Mouse (Mus musculus) urinary bladder, postnatal 10 days (tissue): ENCODE measurements around the gene Ppp4r3a.

Experiments used
- DNase-seq: peaks from one replicate; pipeline ENCODE4 v3.0.0; 2022; ENCODE audit warnings: low spot score

Ppp4r3a gene

DNA sequence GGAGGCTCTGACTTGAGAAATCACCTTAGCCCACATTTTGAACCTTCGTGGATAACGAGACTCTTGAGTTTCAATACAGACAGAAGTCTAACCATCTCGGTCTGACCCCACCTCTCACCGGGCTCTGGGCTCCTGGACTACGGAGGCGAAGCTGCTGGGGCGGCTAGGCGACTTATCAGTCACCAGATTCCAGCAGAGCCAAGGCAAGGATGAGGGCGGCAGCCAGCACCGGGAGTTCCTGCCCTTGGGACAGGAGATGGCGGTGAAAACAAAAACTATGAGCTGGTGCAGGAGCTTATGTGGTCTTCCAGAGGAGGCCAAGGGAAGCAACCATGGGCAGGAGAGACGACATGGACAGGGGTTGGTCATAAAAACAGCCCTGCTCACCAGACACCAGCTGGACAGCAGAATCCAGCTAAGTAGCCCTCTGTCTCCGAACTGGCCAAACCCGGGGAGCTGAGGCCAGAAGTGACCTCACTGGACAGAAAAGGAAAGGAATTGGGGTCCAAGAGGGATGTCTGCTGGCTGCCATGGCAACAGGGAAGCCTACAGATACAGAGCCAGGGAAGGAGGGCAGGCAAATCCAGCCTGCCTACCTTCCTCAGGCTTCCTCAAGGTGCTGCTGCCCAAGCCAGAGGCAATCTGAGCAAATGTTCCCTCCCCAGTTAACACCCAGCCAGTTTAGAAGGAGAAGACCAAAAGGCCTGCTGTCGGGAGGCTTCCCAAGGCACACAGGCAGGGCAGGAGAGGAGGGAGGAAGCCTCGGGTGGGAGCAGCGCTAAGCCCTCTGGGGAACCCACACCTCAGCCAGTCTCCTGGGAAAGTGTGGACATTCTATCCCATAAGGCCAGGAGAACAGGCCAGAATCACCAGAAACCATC, 71.1 kb downstream of the Ppp4r3a start:
- no peak for DNase-seq

DNA sequence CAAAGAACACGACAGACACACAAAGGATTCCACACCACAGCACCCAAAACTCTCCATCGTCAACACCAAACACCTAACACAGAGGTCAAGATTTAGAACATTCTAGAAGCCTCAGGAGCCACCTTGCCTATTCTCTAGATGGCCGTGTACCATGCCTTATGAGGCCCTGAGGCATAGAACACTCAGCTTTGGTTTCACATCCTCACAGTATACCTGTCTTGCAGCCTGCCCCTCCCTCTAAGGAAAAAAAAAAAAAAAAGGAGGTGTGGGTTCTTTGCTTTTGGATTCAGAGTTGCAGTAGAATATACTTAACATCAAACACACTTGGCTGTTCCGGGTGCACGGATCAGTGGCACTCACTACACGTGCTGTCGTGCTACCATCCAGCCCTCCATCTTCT, 72.5 kb downstream of the Ppp4r3a start:
- DNase-seq = no peak

DNA sequence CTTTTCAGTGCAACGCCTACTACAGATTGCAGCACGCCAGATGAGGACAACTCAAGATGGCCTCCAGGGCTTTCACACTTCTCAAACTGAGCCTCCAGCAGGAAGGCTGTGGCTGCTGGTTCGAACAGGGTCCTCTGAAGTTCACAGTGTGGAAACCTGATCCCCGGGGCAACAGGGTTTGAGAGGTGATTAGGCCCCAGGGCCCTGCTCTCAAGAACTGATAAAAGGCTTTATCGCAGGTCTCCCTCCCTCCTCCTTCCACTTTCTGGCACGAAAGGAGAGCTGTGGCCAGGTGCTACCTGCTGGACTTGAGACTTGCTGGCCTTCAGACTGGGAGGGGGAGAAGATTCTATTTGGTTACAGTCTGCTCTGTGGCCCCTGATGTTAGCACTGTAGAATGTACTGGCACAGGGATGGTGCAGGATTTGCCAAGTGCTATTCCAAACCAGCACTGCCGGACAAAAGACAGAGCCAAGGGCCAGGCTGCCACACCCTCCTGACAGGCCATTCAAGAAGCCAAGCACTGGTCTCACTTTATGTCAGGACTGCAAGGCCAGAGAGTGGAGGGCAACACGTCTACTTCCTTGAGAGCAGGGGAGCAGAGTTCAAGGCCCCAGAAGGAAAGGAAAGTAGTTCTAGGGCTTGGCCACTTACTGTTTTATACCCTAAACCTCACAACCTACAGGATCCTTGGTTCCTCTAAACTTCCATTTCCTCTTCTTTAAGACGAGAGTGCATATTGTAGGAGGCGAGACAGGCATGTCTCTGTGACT, 73.2 kb downstream of the Ppp4r3a start:
- DNase-seq = no peak

DNA sequence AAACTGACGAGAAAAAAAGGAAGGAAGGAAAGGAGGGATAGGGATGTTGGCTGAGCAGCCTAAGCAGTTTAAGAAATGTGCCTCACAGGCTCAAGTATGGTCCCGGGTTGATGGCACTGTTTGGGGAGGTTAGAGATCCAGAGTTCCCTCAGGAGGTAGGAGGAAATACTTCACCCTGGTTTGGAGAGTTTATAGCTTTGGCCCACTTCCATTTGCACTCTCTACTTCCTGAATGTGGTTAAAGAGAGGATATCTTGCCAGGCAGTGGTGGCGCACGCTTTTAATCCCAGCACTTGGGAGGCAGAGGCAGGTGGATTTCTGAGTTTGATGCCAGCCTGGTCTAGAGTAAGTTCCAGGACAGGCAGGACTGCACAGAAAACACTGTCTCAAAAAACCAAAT, 74.3 kb downstream of the Ppp4r3a start:
- no peak for DNase-seq

DNA sequence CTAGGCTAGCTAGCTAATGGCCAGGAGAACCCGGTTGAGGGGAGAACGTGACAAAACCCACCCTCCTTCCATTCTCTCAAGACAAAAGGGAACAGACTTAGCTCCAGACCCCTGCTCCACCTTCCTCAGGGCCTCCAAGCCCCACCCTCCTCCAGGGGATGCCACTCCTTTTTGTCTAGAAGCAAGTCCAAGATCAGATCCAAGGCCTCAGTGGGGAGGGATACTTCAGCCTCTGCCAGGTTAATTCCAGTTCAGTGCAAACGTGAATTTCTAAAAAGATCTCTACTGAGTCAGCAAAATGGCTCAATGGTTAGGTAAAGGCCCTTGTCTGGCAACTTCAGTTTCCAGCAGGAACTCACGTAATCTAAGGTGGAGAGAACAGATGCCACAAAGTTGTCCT, 74.9 kb downstream of the Ppp4r3a start:
- DNase-seq = no peak

DNA sequence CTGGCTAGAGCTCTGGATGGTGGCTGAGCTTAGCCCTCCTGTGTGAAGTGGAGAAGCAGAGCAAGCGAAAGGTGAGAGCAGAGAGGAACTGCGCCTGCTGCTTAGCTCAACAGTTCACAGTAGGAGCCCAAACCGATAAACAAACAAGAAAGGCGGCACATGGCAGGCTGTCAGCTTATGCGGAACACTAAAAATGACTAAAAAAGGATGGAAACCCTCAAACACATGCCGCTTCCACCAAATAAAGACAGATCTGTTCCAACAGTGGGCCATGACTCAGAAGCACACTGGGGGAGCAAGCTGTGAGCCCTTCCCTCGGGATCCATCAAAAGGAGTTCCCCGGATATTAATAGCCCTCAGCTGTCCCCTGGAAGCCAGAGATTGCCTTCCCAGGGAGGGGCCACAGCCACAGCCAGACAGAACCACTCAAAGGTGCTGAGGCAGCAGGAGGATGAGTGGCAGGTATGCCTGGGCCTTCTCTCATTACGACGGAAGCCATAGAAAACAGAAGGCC, 75.5 kb downstream of the Ppp4r3a start:
- no peak for DNase-seq

DNA sequence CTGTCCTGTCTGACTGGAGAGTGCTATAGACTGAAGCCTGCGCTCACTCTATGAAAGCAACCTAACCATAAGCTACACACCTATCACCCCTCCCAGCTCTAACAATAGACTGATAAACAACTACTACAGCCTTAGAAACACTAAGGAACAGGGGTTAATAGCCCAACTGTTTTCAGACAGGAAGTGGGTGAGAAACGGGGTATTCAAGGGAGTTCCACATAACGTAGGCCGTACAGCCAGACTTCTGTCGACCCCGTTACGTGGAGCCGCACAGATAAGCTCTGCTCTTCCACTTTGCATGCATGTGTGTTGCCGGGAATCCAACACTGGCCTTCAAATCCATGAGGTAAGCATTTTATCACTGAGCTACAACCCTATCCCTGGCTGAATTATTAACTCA, 76.1 kb downstream of the Ppp4r3a start:
- DNase-seq = no peak

DNA sequence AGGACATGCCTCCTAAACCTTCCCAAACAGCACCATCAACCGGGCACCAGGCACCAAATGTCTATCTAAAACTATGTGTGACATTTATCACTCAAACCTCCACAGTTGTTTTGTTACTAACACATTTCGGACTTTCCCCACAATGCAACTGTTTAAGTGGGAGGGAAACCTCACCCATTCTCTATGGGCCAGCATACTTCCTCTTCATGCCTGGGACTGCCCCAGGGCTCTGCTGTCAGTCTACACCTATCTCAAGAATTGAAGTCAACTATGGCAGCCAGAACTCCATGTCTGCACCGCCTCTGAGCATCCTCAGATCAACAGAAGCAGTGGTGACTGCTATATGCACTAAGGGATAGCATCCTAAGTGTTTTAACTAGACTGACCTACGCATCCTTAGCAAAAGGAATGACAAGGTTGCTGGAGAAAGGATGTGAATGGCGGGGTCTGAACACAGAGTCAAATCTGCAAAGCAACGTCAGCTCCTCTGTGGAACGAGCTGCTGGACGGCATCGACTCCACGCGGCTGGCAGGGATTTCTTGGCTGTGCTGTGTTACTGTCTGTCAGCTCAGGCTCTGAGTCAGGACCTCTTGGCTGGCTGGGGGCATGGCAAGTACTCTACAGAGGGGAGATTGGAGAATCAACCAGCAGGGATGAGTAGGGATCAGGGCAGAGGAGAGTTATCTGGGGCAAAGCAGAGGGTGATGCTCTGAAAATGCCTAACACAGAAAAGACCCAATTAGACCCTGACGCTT, 77.7 kb downstream of the Ppp4r3a start:
- no peak for DNase-seq

DNA sequence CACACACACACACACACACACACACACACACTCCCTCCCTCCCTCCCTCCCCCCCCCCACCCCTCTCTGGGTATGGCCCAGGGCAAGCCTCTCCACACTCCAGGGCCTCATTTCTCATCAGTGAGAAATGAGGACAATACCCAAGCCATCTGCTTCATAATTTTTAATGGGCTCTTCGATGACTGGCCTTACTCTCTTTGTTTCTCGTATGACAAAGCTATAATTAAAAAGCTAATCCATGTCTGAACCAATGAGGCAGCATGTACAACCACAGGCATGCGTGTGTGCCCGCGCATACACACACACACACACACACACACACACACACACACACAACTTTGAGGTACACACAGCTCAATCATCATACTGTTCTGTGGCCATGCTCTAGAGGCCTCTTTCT, 78.5 kb downstream of the Ppp4r3a start:
- DNase-seq = no peak

DNA sequence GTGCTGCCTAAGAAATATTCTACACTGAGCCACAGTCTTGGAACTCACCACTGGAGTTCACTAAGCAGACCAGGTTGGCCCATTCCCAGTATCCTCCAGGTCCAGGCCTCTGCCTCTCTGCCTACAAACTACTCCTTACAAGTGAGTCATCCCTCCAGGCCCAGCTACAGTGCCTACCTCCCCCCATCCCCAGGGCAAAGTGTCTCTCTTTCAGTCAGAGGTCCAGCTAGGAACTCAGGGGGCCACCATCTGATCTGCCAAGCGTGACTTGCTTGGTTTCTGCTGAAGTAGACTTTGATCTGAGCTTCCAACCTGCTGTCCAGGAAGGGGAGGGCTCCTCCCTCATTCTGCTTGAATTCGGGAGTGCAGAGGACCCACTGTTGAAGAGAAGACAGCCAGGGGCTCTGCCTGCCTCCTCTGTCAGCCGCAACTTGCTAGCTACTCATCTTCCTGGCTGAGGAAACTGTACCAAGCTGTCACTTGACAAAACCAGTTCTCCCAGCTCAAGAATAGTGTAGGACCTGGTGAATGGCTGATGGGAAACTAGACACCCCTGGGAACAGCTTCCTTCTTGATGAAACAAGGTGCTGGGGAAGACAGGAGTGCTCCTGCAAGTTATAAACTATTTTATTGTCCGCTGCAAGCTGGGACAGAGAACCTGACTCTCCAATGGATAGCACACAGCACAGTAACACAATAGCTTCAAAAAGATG, 80.5 kb downstream of the Ppp4r3a start:
- DNase-seq = no peak

DNA sequence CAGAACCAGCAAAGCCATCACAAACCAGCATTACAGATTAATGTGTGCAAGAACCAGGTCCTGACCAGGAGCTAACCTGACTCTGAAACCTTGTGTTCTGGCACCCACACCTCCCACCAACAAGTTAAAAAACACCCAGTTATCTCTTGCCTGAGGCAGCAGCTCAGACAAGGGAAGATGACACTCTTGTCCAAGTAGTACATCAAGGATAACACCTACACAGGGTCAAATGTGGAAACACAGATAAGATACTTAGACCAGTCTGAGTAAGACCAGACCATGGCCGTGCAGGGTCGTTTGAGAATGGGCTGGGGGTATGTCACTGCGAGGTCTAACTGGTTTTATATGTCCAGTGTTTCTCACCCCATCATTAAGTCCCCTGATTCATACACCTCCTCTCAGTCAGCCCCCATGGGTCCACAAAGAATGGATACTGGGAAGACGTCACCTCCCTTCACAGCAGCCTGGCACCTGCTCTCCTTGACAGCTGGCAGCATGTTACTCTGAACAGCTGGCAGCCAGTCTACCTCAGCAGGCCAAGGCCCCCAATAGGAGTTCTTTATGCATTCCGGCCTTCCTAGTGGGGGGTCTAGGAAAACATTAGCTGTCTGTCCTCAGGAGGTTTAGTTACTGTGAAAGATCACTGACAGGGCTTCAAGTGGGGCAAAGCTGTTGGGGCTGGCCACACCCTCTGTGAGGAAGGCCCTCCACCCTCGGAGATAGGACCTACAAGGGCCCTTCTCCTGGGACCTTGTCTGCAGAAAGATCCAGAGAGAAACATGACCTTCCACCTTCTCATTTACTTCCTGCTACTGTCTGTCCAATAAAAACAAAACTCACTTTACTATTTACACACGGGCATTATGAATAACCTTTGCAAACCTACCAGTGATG, 84.2 kb downstream of the Ppp4r3a start:
- no peak for DNase-seq

DNA sequence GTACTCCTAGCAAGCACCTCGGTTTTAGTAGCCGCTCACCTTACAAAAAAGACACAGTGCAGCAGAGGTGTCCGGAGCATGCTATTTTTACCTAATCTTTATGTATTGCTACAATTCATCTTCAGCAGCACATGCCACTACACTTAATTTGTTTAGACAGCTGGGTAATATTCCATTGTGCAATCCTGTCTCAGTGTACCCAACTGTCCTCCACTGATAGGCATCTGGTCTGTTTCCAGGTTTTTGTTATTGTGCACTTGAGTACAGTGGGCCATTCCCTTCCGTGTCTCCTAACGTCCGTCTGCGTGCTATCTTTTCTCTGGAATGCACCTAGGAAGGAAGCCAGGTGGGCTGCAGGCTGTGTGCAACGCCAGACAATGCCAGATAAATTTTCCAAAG, 84.9 kb downstream of the Ppp4r3a start:
- DNase-seq = no peak

DNA sequence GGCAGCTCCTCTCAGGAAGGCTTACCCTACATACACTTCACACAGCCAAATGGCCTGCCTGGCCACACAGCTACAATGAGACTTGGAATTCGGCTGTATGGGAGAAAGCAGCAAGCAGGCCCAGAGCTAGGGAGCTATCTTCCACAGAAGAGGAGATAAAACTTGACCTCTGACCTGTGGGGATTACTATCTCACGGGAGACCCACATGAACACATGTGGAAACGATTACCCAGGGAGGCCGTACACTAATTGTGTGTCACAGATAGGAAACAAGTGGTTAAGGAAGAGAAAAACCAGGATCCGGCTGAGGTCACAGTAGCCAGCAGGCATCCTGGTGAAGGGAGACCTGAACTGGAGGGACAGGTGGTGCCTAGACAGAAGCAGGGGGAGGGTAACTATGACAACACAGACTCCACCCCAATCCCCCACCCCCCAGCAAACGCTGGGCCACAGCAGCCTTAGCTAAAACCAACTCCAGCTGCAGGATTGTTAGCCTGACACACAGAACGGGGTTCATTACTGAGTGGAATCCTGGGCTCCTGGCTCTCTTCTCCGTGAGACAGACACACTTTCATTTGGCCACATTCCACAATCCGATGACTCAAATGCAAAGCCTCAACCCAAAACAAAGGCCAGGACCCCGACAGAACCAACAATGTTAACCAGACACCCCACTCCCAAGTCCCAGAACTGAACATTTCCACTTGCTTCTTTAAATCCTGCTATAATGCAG, 85.5 kb downstream of the Ppp4r3a start:
- no peak for DNase-seq

DNA sequence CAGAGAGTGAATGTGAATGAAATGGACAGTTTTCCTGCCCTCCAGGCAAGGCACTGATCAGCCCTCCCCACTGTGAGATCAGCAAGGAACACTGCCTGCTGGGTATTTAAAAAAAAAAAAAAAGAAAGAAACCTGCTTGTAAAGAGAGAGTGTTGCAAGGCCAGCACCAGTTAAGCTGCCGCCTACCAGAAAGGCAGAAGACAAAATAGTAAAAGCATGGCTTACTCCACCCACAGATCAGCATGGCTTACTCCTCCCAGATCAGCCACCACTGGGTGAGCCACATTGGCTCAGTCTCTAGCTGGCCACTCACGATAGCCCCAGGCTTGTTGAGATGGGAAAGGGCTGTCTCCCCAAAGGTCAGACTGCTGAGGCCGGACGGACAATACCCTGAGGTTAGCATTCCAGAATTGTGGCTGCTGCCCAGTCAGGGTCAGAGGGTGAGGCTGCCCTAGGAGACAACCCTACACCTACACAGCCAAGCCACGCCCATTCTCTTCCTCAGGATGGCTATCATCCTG, 87.1 kb downstream of the Ppp4r3a start:
- no peak for DNase-seq

DNA sequence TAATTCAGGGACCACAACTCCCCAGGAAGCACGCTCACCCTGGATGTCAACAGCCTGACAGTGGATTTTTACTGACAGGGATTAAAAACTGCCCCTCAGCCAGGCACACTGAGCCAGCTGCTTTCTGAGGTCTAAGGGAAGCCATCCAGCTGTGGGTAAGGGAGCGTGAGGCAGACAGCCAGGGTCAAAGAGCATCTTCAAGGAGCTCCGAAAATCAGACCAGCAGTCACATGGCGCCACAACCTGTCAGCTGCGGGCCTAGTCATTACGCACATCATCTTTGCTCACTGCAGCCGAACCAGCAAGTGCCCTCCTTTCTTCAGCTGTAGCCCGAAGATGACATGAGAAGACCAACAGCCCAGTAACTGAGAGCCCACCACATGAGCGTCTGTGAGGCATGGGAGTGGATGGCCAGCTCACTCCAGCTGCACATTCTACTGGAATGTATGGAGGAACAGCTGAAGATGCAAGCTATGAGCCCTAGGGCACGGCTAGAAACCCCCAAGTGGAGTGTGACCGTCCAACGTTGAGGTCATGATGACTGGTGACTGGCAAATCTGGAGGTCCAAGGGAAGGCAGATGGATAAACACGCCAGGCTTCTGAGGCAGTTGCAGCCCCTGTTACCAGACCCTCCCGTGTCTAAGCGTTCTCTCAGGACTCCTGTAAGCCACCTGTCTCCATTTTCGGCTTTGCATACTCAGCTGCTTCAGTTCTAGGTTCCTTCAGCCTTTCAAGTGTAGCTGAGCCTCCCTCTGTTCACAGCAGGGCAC, 87.7 kb downstream of the Ppp4r3a start:
- no peak for DNase-seq

DNA sequence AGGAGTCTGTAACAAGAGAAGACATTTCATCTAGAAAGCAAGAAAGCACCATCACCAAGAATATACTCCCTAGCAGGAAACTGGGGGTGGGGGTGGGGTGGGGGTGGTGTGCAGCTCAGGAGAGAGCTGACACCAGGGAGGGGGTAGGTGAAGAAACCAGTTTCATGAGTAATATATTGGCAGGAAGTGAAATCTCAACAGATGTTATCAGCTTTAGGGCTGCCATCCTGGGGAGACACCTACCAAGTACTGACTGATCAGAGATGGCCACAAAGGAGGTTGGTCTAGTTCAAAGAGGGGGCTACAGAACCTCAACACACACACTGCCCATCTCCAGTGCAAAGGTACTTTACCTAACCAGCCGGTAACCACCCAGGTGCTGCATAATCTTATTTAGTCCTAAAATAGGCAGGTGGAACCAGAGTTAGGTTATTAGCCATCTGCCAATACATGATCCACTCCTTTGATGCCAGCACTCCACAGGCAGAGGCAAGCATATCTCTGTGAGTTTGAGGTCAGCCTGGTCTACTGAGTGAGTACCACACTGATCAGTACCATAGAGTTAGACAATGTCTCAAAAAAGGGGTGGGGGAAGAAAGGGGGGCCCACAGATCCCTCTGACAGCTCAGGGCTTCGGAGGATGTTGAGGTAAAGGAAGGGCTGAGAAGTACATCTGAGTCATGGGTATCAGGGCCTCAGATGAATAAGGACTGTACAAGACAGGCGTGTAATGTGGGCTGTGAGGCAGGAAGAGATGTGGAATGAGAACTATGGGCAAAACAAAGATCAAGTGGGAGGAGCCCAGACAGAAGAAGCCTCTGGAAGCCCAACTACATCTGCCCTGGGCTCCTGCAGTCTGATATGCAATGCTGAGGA, 89.1 kb downstream of the Ppp4r3a start:
- DNase-seq = no peak

DNA sequence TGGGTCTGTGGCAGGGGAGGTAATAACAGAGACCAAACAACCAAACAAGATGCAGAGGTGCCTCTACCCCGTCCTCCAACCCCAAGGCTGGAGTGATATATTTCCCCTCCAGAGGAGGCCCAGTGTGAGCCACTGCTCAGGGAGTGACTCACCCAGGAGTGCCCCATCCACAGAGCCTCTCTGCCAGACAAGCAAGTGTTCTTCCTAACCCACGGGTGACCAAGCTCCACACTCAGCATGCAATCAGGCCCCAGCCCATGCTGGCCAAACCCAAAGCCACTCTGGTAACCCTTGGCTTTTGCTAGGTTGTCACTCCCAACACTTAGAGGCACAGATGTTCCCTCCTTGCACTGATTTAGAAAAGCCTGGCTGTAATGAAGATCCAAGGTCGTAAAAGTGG, 90.4 kb downstream of the Ppp4r3a start:
- no peak for DNase-seq

DNA sequence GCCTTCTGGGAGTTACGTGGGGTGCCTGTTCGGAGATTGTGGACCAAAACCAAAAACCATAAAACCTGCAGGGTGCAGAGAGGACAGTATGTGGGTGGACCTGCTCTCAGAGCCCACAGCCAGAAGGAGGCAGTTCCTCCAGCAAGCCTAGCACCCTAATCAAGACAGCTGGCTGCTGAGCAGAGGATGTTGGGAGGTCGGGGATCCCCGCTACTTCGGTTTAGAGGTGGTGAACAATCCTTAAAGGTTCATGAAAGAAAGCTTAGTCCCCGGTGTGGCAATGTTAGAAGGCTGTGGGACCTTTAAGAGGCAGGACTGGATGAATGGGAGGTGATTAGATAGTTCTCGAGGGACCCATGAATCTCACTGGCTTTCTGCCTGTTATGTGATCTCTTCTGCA, 91.0 kb downstream of the Ppp4r3a start:
- DNase-seq = no peak
